Mouse (Mus musculus) small intestine, adult 2 months (tissue): ENCODE results near the gene Pdzd7.

Experiments
- CTCF ChIP-seq: fragments of 200-500 bp; IDR thresholded peaks from 2 replicates; pipeline ENCODE4 v1.5.1; 2012; ENCODE audit warnings: low read depth, mild to moderate bottlenecking, control low read depth, inconsistent platforms, low read length, moderate library complexity, mixed read lengths; ENCODE audit not compliant: insufficient replicate concordance, insufficient read length; ENCODE audit errors: extremely low read depth
- POLR2A ChIP-seq: fragments of 200-500 bp; IDR thresholded peaks from 2 replicates; pipeline ENCODE4 v1.6.1; 2012; ENCODE audit warnings: low read depth, mild to moderate bottlenecking, control low read depth, inconsistent platforms, low read length, moderate library complexity

GRCm38 (mm10) chr19:45053451-45053850, 7.9 kb upstream of the Pdzd7 start:
- TF ChIP-seq CTCF (no peak), POLR2A (no peak)
